Mouse (Mus musculus) hindbrain, embryonic 13.5 days (tissue): ENCODE measurements around the gene Slamf9. TPM values are rescaled to one million over a fixed set of nuclear protein-coding genes. Genes with fewer than 3 reads are reported as not detected.

Experiments used
- ATAC-seq: fragments of 200-750 bp; cut with Nextera tagmentation; 2 replicates; pipeline ENCODE4 v1.8.0; 2017; ENCODE audit warnings: moderate TSS enrichment; ENCODE audit not compliant: low FRiP score
- H3K27ac ChIP-seq: fragments of 300-500 bp; sonication (generic); 2 replicates; pipeline ENCODE4 v1.5.1; 2015; ENCODE audit warnings: inconsistent platforms, mild to moderate bottlenecking, moderate library complexity
- H3K27me3 ChIP-seq: fragments of 300-500 bp; sonication (generic); 2 replicates; pipeline ENCODE4 v1.6.1; 2015; ENCODE audit warnings: mild to moderate bottlenecking, inconsistent platforms
- H3K36me3 ChIP-seq: fragments of 300-500 bp; sonication (generic); 2 replicates; pipeline ENCODE4 v1.6.1; 2015; ENCODE audit warnings: mild to moderate bottlenecking, inconsistent platforms
- H3K4me1 ChIP-seq: fragments of 300-500 bp; sonication (generic); replicated peaks from 2 replicates; pipeline ENCODE4 v1.6.1; 2015; ENCODE audit warnings: inconsistent platforms
- H3K4me2 ChIP-seq: fragments of 300-500 bp; sonication (generic); 2 replicates; pipeline ENCODE4 v1.6.1; 2015; ENCODE audit warnings: inconsistent platforms, mild to moderate bottlenecking, moderate library complexity
- H3K4me3 ChIP-seq: fragments of 300-500 bp; sonication (generic); 2 replicates; pipeline ENCODE4 v1.5.1; 2015; ENCODE audit warnings: mild to moderate bottlenecking, inconsistent platforms
- H3K9ac ChIP-seq: fragments of 300-500 bp; sonication (generic); 2 replicates; pipeline ENCODE4 v1.6.1; 2015; ENCODE audit warnings: mild to moderate bottlenecking, inconsistent platforms
- H3K9me3 ChIP-seq: fragments of 300-500 bp; sonication (generic); 2 replicates; pipeline ENCODE4 v1.6.1; 2016; ENCODE audit warnings: inconsistent platforms
- WGBS: fragments of 180-500 bp; shearing (Covaris S2); methylation state at CpG from one replicate; pipeline ENCODE4 v1.1.7; 2015; 5-methylcytosine and 5-hydroxymethylcytosine counted together
- polyA plus RNA-seq: library from polyadenylated mRNA; unstranded; fragments of >200 nt; fragmentation: Nextera tagmentation; extraction: Ambion mirVana; gene quantifications from 2 replicates; pipeline ENCODE4 v1.2.1, GENCODE M21; 2015

Gene Slamf9
- polyA plus RNA-seq, 1 experiment from 2014 or later, result not detected

- no peak overlapping the region for H3K4me3 ChIP-seq
- H3K36me3 ChIP-seq, result no peaks in the 10 kb centered on the region
- no peaks in the 10 kb centered on the region for H3K9me3 ChIP-seq
- no peaks in the 10 kb centered on the region for H3K27me3 ChIP-seq
- H3K4me1 ChIP-seq, result no peaks in the 10 kb centered on the region
- H3K4me2 ChIP-seq, result no peak overlapping the region
- WGBS, result 87% methylated on average over 9 of the region's 9 CpGs
- no peak overlapping the region for H3K9ac ChIP-seq
- H3K27ac ChIP-seq, result no peak overlapping the region
- ATAC-seq, result no peak
Observed at GRCm38 (mm10) chr1:172441935-172442445, 33.2 kb upstream of the Slamf9 start.

- H3K4me3 ChIP-seq, result no peak overlapping the region
- WGBS, result 34% methylated on average over 2 of the region's 2 CpGs
- no peaks in the 10 kb centered on the region for H3K9me3 ChIP-seq
- no peak overlapping the region for H3K9ac ChIP-seq
- no peaks in the 10 kb centered on the region for H3K36me3 ChIP-seq
- H3K4me2 ChIP-seq, result no peak overlapping the region
- H3K27me3 ChIP-seq, result no peaks in the 10 kb centered on the region
- H3K4me1 ChIP-seq, result no peaks in the 10 kb centered on the region; the same call in 1 of the 2 replicates
- no peak for ATAC-seq
- H3K27ac ChIP-seq, result no peak overlapping the region
Observed at GRCm38 (mm10) chr1:172450226-172450625, 24.9 kb upstream of the Slamf9 start.

GRCm38 (mm10) chr1:172450848-172451470, 24.2 kb upstream of the Slamf9 start:
- Histone ChIP-seq H3K9ac (no peak overlapping the region), H3K36me3 (no peaks in the 10 kb centered on the region), H3K4me3 (no peak overlapping the region), H3K4me1 (no peaks in the 10 kb centered on the region; the same call in 1 of the 2 replicates), H3K9me3 (no peaks in the 10 kb centered on the region), H3K27me3 (no peaks in the 10 kb centered on the region), H3K4me2 (no peak overlapping the region), H3K27ac (no peak overlapping the region)
- WGBS, result 35% methylated on average over 17 of the region's 17 CpGs
- ATAC-seq, result no peak

- Histone ChIP-seq H3K36me3 (no peaks in the 10 kb centered on the region), H3K4me3 (no peak overlapping the region), H3K27me3 (no peaks in the 10 kb centered on the region), H3K9me3 (no peaks in the 10 kb centered on the region), H3K9ac (no peak overlapping the region), H3K4me1 (no peaks in the 10 kb centered on the region; the same call in 1 of the 2 replicates), H3K4me2 (no peak overlapping the region), H3K27ac (no peak overlapping the region)
- no peak for ATAC-seq
- WGBS, result 84% methylated on average over 2 of the region's 2 CpGs
Observed at GRCm38 (mm10) chr1:172452911-172453310, 22.2 kb upstream of the Slamf9 start.

- Histone ChIP-seq H3K36me3 (no peaks in the 10 kb centered on the region), H3K4me3 (no peak overlapping the region), H3K9ac (no peak overlapping the region), H3K9me3 (no peaks in the 10 kb centered on the region), H3K4me1 (no peaks in the 10 kb centered on the region; the same call in 1 of the 2 replicates), H3K27ac (no peak overlapping the region), H3K4me2 (no peak overlapping the region), H3K27me3 (no peaks in the 10 kb centered on the region)
- WGBS, result 90% methylated on average over 2 of the region's 2 CpGs
- no peak for ATAC-seq
Observed at GRCm38 (mm10) chr1:172453810-172454209, 21.3 kb upstream of the Slamf9 start.

GRCm38 (mm10) chr1:172455416-172455815, 19.7 kb upstream of the Slamf9 start:
- Histone ChIP-seq H3K4me3 (no peak overlapping the region), H3K4me1 (no peaks in the 10 kb centered on the region; the same call in 1 of the 2 replicates), H3K27ac (no peak overlapping the region), H3K9me3 (no peaks in the 10 kb centered on the region), H3K36me3 (no peaks in the 10 kb centered on the region), H3K4me2 (no peak overlapping the region), H3K9ac (no peak overlapping the region), H3K27me3 (no peaks in the 10 kb centered on the region)
- ATAC-seq, result no peak
- 15% methylated on average over 4 of the region's 4 CpGs for WGBS

GRCm38 (mm10) chr1:172456001-172456677, 19.0 kb upstream of the Slamf9 start:
- no peak overlapping the region for H3K9ac ChIP-seq
- no peak overlapping the region for H3K4me3 ChIP-seq
- no peak for ATAC-seq
- no peak overlapping the region for H3K27ac ChIP-seq
- H3K27me3 ChIP-seq, result no peaks in the 10 kb centered on the region
- 80% methylated on average over 7 of the region's 7 CpGs for WGBS
- H3K4me1 ChIP-seq, result no peaks in the 10 kb centered on the region
- H3K36me3 ChIP-seq, result no peaks in the 10 kb centered on the region
- H3K4me2 ChIP-seq, result no peak overlapping the region
- no peaks in the 10 kb centered on the region for H3K9me3 ChIP-seq

DNA sequence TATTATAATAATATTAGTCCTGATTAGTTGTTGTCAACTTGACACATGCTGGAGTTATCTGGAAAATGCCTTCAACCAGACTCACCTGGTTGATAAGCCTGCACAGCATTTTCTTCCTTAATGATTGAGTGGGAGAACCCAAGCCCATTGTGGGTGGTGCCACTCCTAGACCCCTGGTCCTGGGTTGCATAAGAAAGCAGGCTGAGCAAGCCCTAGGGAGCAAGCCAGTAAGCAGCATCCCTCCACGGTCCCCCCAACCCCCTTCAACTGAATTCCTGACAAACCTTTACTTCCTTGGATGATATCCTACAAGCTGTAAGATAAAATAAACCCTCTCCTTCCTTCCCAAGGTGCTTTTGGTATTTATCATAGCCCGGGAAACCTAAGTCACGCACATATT, 18.0 kb upstream of the Slamf9 start:
- H3K4me1 ChIP-seq, result no peaks in the 10 kb centered on the region
- no peaks in the 10 kb centered on the region for H3K9me3 ChIP-seq
- no peak overlapping the region for H3K9ac ChIP-seq
- no peak overlapping the region for H3K4me3 ChIP-seq
- no peak overlapping the region for H3K4me2 ChIP-seq
- 96% methylated on average over 3 of the region's 3 CpGs for WGBS
- no peak for ATAC-seq
- H3K27ac ChIP-seq, result no peak overlapping the region
- H3K36me3 ChIP-seq, result no peaks in the 10 kb centered on the region
- H3K27me3 ChIP-seq, result no peaks in the 10 kb centered on the region

GRCm38 (mm10) chr1:172458041-172458440, 17.1 kb upstream of the Slamf9 start:
- ATAC-seq, result no peak
- H3K9me3 ChIP-seq, result no peaks in the 10 kb centered on the region
- no peaks in the 10 kb centered on the region for H3K36me3 ChIP-seq
- H3K9ac ChIP-seq, result no peak overlapping the region
- WGBS, result 84% methylated on average over 3 of the region's 3 CpGs
- no peak overlapping the region for H3K4me3 ChIP-seq
- no peaks in the 10 kb centered on the region for H3K4me1 ChIP-seq
- no peak overlapping the region for H3K4me2 ChIP-seq
- no peaks in the 10 kb centered on the region for H3K27me3 ChIP-seq
- no peak overlapping the region for H3K27ac ChIP-seq

DNA sequence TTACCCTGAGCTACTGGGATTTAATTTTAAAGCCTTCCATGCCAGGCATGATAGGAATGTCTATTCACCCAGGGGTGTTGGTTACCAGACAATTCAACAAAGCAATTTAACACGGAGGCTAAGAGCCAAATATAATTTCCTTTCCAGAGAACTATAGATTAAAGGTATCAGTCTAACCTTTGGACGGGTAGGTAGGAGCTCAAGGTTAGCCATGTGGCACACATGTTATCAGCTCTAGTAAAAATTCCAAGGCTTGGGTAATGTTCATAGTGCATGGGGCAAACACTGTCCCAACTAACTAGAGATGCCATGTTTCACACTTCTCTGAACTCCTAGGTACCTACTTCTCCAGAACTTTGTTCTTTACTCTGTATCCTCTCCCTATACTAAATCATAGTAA, 13.6 kb upstream of the Slamf9 start:
- Histone ChIP-seq H3K27me3 (no peaks in the 10 kb centered on the region), H3K9me3 (no peaks in the 10 kb centered on the region), H3K4me3 (no peak overlapping the region), H3K4me2 (no peak overlapping the region), H3K36me3 (no peaks in the 10 kb centered on the region), H3K9ac (no peak overlapping the region), H3K27ac (no peak overlapping the region), H3K4me1 (no peaks in the 10 kb centered on the region)
- WGBS, result 76% methylated on average over 2 of the region's 2 CpGs
- no peak for ATAC-seq

DNA sequence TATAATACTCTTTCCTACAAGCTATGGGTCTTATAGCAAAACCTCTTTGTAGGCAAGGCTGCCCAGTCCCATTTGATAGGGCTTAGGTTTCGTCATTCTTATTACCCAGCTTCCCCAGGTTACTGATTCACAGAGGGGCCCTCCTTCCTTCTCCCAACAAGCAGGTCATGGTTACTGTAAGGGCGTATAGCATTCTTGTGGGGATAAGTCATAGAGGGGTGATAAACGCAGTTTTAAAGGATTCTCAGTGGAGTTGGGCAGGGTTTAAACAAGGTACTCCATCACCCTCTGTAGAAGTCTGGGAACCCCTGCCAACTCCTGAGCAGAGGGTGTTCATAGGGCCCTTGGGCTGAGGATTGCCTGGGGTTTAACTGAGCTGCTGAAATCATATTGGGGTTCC, 12.6 kb upstream of the Slamf9 start:
- H3K27me3 ChIP-seq, result no peaks in the 10 kb centered on the region
- no peaks in the 10 kb centered on the region for H3K4me1 ChIP-seq
- 86% methylated on average over 3 of the region's 3 CpGs for WGBS
- H3K36me3 ChIP-seq, result no peaks in the 10 kb centered on the region
- H3K4me2 ChIP-seq, result no peak overlapping the region
- no peaks in the 10 kb centered on the region for H3K9me3 ChIP-seq
- ATAC-seq, result no peak
- H3K27ac ChIP-seq, result no peak overlapping the region
- H3K4me3 ChIP-seq, result no peak overlapping the region
- no peak overlapping the region for H3K9ac ChIP-seq

- H3K27ac ChIP-seq, result no peak overlapping the region
- H3K4me1 ChIP-seq, result no peaks in the 10 kb centered on the region
- no peaks in the 10 kb centered on the region for H3K27me3 ChIP-seq
- no peak overlapping the region for H3K9ac ChIP-seq
- no peak for ATAC-seq
- no peaks in the 10 kb centered on the region for H3K9me3 ChIP-seq
- no peak overlapping the region for H3K4me2 ChIP-seq
- H3K4me3 ChIP-seq, result no peak overlapping the region
- WGBS, result 89% methylated on average over 16 of the region's 16 CpGs
- no peaks in the 10 kb centered on the region for H3K36me3 ChIP-seq
Observed at GRCm38 (mm10) chr1:172463387-172464333, 11.5 kb upstream of the Slamf9 start.
